Mouse (Mus musculus) thymus, adult 2 months (tissue): ENCODE data around the gene Ern2.

Source experiments
- CTCF ChIP-seq: fragments of 200-500 bp; IDR thresholded peaks from 2 replicates; pipeline ENCODE4 v1.5.1; 2012; ENCODE audit warnings: mild to moderate bottlenecking, control low read depth, low read length, moderate library complexity, borderline replicate concordance; ENCODE audit not compliant: control insufficient read depth, poor library complexity, insufficient read depth; ENCODE audit errors: extremely low read depth
- POLR2A ChIP-seq: fragments of 200-500 bp; IDR thresholded peaks from 2 replicates; pipeline ENCODE4 v1.6.1; 2012; ENCODE audit warnings: mild to moderate bottlenecking, low read length, control low read depth, moderate library complexity; ENCODE audit not compliant: control insufficient read depth, poor library complexity, insufficient read depth; ENCODE audit errors: extremely low read depth

- TF ChIP-seq POLR2A (no peak), CTCF (no peak)
These were observed 20.1 kb upstream of the Ern2 start for GRCm38 (mm10) chr7:122206121-122206520.
